In the genomic region with DNA sequence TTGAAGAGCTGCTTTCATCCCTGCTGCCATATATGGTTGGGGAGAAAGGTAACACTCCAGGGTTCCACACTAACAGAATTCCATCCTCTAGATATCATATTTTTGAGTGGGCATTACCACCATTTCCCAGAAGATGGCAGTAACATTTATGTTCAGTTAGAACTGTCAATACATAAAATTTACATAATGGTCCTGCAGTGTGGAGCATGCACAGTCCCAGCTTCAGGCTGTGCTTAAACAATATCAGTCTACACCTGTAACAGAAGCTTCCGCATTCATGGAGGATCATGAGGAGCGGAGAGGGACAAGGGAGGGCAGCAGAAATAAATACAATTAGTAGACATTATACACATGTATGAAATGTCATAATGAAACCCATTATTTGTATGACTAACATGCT, we compare ENCODE assay signal across 11 mouse cellular contexts.
DNase-seq lines count a peak whose midpoint lies in the region; ATAC-seq and TF ChIP-seq lines count a peak whose summit lies in the region.
"Had no signal": no experiment of that assay in that cellular context is flagged by ENCODE, and none has a peak within 500 bp of the region (broad histone marks: within the 10 kb centered on the region; RNA-seq: fewer than 3 reads in every experiment).

No protein-coding gene starts in this region.

- 89% methylated on average over 2 of the region's 2 CpGs for WGBS in forebrain, postnatal 0 days
- WGBS in kidney, embryonic 14.5 days, result 89% methylated on average over 2 of the region's 2 CpGs
- WGBS in liver, embryonic 11.5 days, result 86% methylated on average over 2 of the region's 2 CpGs

- no peaks in the 10 kb centered on the region for H3K27me3 ChIP-seq in forebrain, postnatal 0 days (ENCODE audit: insufficient read depth, low read length)
- H3K27me3 ChIP-seq in kidney, embryonic 14.5 days (ENCODE audit: control insufficient read depth, insufficient read depth, low read length), result no peaks in the 10 kb centered on the region
- H3K27me3 ChIP-seq in liver, embryonic 11.5 days (replicated peaks; ENCODE audit: control insufficient read depth, insufficient read depth, low read length), result no peaks in the 10 kb centered on the region
- H3K27me3 ChIP-seq: hindbrain, embryonic 15.5 days; limb, embryonic 13.5 days had no signal

- DNase-seq in cerebellum, postnatal 14 days, result peak; percentile 45 to 51
- DNase-seq in cerebellum, adult 9-11 months, result no peak
- peak; percentile 8 for DNase-seq in lung, postnatal 36 days
- DNase-seq in lung, adult 18-20 months, result no peak
- DNase-seq in forebrain, postnatal 0 days, result peak; percentile 33
- DNase-seq in retina, postnatal 7 days (ENCODE audit: low read depth, low spot score), result peak; percentile 2
- no peak for DNase-seq in liver, embryonic 11.5 days (ENCODE audit: low spot score)
- DNase-seq: thymus, adult 18-20 months had no signal

- H3K4me2 ChIP-seq in forebrain, postnatal 0 days (ENCODE audit: low read depth), result no peak overlapping the region
- no peak overlapping the region for H3K4me2 ChIP-seq in kidney, embryonic 14.5 days (replicated peaks; ENCODE audit: low read depth, low read length)
- H3K4me2 ChIP-seq in liver, embryonic 11.5 days, result no peak overlapping the region
- H3K4me2 ChIP-seq: hindbrain, embryonic 15.5 days; limb, embryonic 13.5 days had no signal

- ATAC-seq in forebrain, postnatal 0 days, result peak; percentile 67
- no peak for ATAC-seq in kidney, embryonic 14.5 days (ENCODE audit: low FRiP score, low TSS enrichment)
- ATAC-seq in liver, embryonic 11.5 days (replicated peaks; ENCODE audit: low FRiP score), result no peak

- no peaks in the 10 kb centered on the region for H3K36me3 ChIP-seq in forebrain, postnatal 0 days (ENCODE audit: insufficient read depth)
- H3K36me3 ChIP-seq in kidney, embryonic 14.5 days (ENCODE audit: control insufficient read depth, insufficient read depth, low read length), result no peaks in the 10 kb centered on the region
- no peaks in the 10 kb centered on the region for H3K36me3 ChIP-seq in liver, embryonic 11.5 days (ENCODE audit: control insufficient read depth, insufficient read depth, low read length)
- H3K36me3 ChIP-seq: hindbrain, embryonic 15.5 days; limb, embryonic 13.5 days had no signal

- no peak overlapping the region for H3K9ac ChIP-seq in forebrain, postnatal 0 days
- H3K9ac ChIP-seq in kidney, embryonic 14.5 days (ENCODE audit: low read depth, low read length), result no peak overlapping the region
- H3K9ac ChIP-seq in liver, embryonic 11.5 days (ENCODE audit: low read depth, low read length), result no peak overlapping the region
- H3K9ac ChIP-seq: hindbrain, embryonic 15.5 days; limb, embryonic 13.5 days had no signal

- H3K9me3 ChIP-seq in forebrain, postnatal 0 days (ENCODE audit: low read length), result no peaks in the 10 kb centered on the region
- H3K9me3 ChIP-seq in kidney, embryonic 14.5 days (ENCODE audit: control insufficient read depth, low read length), result no peaks in the 10 kb centered on the region
- H3K9me3 ChIP-seq in liver, embryonic 11.5 days (ENCODE audit: control insufficient read depth, low read length), result no peaks in the 10 kb centered on the region
- H3K9me3 ChIP-seq: hindbrain, embryonic 15.5 days; limb, embryonic 13.5 days had no signal

- no peak overlapping the region for H3K27ac ChIP-seq in forebrain, postnatal 0 days (ENCODE audit: low read depth, low read length)
- H3K27ac ChIP-seq in kidney, embryonic 14.5 days (ENCODE audit: low read depth, low read length), result no peak overlapping the region
- no peak overlapping the region for H3K27ac ChIP-seq in liver, embryonic 11.5 days (ENCODE audit: low read depth, low read length)
- H3K27ac ChIP-seq: hindbrain, embryonic 15.5 days; limb, embryonic 13.5 days had no signal

- no peaks in the 10 kb centered on the region for H3K4me1 ChIP-seq in forebrain, postnatal 0 days (ENCODE audit: insufficient read depth)
- no peaks in the 10 kb centered on the region for H3K4me1 ChIP-seq in kidney, embryonic 14.5 days (ENCODE audit: control insufficient read depth, insufficient read depth, low read length)
- H3K4me1 ChIP-seq in liver, embryonic 11.5 days (replicated peaks; ENCODE audit: control insufficient read depth, insufficient read depth, low read length), result no peaks in the 10 kb centered on the region
- H3K4me1 ChIP-seq: hindbrain, embryonic 15.5 days; limb, embryonic 13.5 days had no signal

- peak; percentile 62 for TF ChIP-seq CTCF in forebrain, postnatal 0 days (IDR thresholded peaks at IDR 0.05; ENCODE audit: low read depth)

- no peak overlapping the region for H3K4me3 ChIP-seq in forebrain, postnatal 0 days (ENCODE audit: low read depth, low read length)
- H3K4me3 ChIP-seq in kidney, embryonic 14.5 days (ENCODE audit: low read length), result no peak overlapping the region
- H3K4me3 ChIP-seq in liver, embryonic 11.5 days (ENCODE audit: low read depth, low read length), result no peak overlapping the region
- H3K4me3 ChIP-seq: hindbrain, embryonic 15.5 days; limb, embryonic 13.5 days had no signal

Comparison
In these comparisons a context has a peak if more than half of its experiments do, and no peak if none do; other contexts are left out.
1. DNase-seq: peak in cerebellum, postnatal 14 days (2 of 2), lung, postnatal 36 days (single experiment), forebrain, postnatal 0 days (single experiment) and retina, postnatal 7 days (single experiment); none in cerebellum, adult 9-11 months (single experiment), lung, adult 18-20 months (0 of 2) and liver, embryonic 11.5 days (single experiment).